Mouse (Mus musculus) embryonic facial prominence, embryonic 11.5 days (tissue): ENCODE results near the gene Cyth2. TPM values are rescaled to one million over a fixed set of nuclear protein-coding genes. Genes with fewer than 3 reads are reported as not detected.

Source experiments
- ATAC-seq: fragments of 200-750 bp; cut with Nextera tagmentation; replicated peaks from 2 replicates; pipeline ENCODE4 v1.8.0; 2017; ENCODE audit warnings: low read depth; ENCODE audit not compliant: insufficient number of reproducible peaks, low FRiP score, low TSS enrichment
- DNase-seq: peaks from one replicate; pipeline ENCODE4 v3.0.0-alpha.2; 2015; ENCODE audit warnings: low spot score
- H3K27ac ChIP-seq: fragments of 300-500 bp; sonication (generic); replicated peaks from 2 replicates; pipeline ENCODE4 v1.5.1; 2014; ENCODE audit warnings: mild to moderate bottlenecking, low read depth, low read length, control low read depth
- H3K27me3 ChIP-seq: fragments of 300-500 bp; sonication (generic); 2 replicates; pipeline ENCODE4 v1.6.1; 2014; ENCODE audit warnings: mild to moderate bottlenecking, low read length, moderate library complexity, mixed read lengths; ENCODE audit not compliant: control insufficient read depth, insufficient read depth
- H3K36me3 ChIP-seq: fragments of 300-500 bp; sonication (generic); replicated peaks from 2 replicates; pipeline ENCODE4 v1.6.1; 2014; ENCODE audit warnings: low read depth, mild to moderate bottlenecking, low read length, moderate library complexity, mixed read lengths; ENCODE audit not compliant: control insufficient read depth, insufficient read depth
- H3K4me1 ChIP-seq: fragments of 300-500 bp; sonication (generic); 2 replicates; pipeline ENCODE4 v1.6.1; 2014; ENCODE audit warnings: low read length, mixed read lengths; ENCODE audit not compliant: control insufficient read depth, insufficient read depth
- H3K4me2 ChIP-seq: fragments of 300-500 bp; sonication (generic); 2 replicates; pipeline ENCODE4 v1.6.1; 2014; ENCODE audit warnings: low read depth, mild to moderate bottlenecking, control low read depth, low read length, moderate library complexity
- H3K4me3 ChIP-seq: fragments of 300-500 bp; sonication (generic); 2 replicates; pipeline ENCODE4 v1.5.1; 2014; ENCODE audit warnings: low read depth, low read length, control low read depth
- H3K9ac ChIP-seq: fragments of 300-500 bp; sonication (generic); replicated peaks from 2 replicates; pipeline ENCODE4 v1.6.1; 2014; ENCODE audit warnings: mild to moderate bottlenecking, control low read depth, low read length
- H3K9me3 ChIP-seq: fragments of 300-500 bp; sonication (generic); replicated peaks from 2 replicates; pipeline ENCODE4 v1.6.1; 2016; ENCODE audit warnings: mild to moderate bottlenecking, low read length, inconsistent platforms, mixed read lengths; ENCODE audit not compliant: control insufficient read depth
- WGBS: fragments of 180-500 bp; shearing (Covaris S2); extraction: QIAGEN DNeasy Blood & Tissue Kit; methylation state at CpG from one replicate; pipeline ENCODE4 v1.1.7; 2014; 5-methylcytosine and 5-hydroxymethylcytosine counted together
- polyA plus RNA-seq: library from polyadenylated mRNA; unstranded; fragments of >200 nt; fragmentation: Nextera tagmentation; extraction: Ambion mirVana; gene quantifications from 2 replicates; pipeline ENCODE4 v1.2.1, GENCODE M21; 2014

Cyth2 gene
- polyA plus RNA-seq, 1 experiment from 2014 or later: 170 TPM

DNA sequence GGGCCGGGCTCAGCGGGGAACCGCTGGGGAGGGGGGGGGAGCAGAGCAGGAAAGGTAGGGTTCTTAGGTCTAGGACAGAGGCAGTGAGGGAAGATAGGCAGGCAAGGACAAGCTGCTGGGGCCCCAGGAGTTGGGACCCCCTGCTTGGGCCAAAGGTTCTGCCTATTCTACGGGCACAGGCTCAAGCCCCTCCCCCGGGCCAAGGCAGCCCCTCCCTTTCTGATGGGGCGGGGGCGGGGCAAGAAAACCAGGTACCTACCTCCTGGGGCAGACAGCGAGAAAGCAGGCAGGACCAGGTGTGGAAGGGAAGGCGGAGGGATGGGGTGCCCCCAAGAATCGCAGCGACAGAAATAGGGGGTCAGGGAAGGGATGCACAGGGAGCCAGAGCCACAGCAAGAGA, 5.9 kb downstream of the Cyth2 start:
- Histone ChIP-seq H3K36me3 (peaks cover 27% of the 10 kb centered on the region), H3K9ac (no peak overlapping the region), H3K9me3 (no peaks in the 10 kb centered on the region), H3K27me3 (no peaks in the 10 kb centered on the region), H3K4me3 (no peak overlapping the region), H3K27ac (no peak overlapping the region), H3K4me2 (no peak overlapping the region), H3K4me1 (peaks cover 2% of the 10 kb centered on the region; the same call in 1 of the 2 replicates)
- DNase-seq (no peak), ATAC-seq (no peak)
- WGBS: 53% methylated on average over 11 of the region's 11 CpGs

DNA sequence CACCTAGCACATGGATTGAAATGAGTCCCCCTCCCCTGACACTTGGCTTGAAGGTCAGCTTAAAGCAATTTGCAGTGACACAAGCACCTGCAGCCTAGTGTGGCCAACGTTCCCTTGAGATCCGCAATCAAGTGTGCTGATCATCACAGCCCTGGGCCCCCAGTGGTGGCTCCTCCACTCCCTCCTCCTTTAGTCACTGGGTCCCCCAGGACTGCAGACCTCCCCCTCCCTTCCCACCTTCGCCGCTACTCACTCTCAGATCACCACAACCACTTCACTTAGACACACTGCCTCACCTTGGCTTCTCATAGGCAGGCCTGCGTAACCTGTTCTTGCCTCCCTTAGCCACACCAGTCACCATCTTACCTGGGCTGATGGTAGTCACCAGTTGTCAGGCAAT, 8.4 kb downstream of the Cyth2 start:
- WGBS: 54% methylated on average over 5 of the region's 5 CpGs
- no peak overlapping the region for H3K9ac ChIP-seq
- DNase-seq: no peak
- no peak overlapping the region for H3K27ac ChIP-seq
- no peaks in the 10 kb centered on the region for H3K4me1 ChIP-seq
- no peaks in the 10 kb centered on the region for H3K27me3 ChIP-seq
- H3K36me3 ChIP-seq: peaks cover 22% of the 10 kb centered on the region
- ATAC-seq: no peak
- H3K4me3 ChIP-seq: no peak overlapping the region
- H3K9me3 ChIP-seq: no peaks in the 10 kb centered on the region
- no peak overlapping the region for H3K4me2 ChIP-seq

DNA sequence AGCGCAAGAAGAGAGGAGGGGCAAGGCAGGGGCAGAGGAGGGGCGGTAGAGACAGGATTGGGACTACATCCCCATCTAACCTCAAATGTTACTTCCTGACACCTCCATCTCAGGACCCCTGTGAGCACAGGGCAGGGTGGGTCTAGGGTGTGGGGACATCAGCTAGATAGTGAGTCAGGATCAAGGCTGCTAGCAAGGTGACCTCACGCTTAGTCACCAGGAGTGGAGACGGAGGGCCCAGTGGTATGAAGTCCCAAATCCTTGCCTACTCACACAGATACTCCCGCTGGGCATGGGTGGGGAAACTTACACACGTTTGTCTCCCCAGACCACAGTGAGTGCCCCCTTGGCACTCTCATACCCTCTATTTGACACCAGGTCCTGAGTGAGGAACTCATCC, 11.8 kb downstream of the Cyth2 start:
- H3K4me3 ChIP-seq: no peak overlapping the region
- WGBS: 88% methylated on average over 6 of the region's 6 CpGs
- peaks cover 3% of the 10 kb centered on the region for H3K27me3 ChIP-seq
- H3K9me3 ChIP-seq: no peaks in the 10 kb centered on the region
- H3K4me1 ChIP-seq: peaks cover 8% of the 10 kb centered on the region
- DNase-seq (no peak), ATAC-seq (no peak)
- H3K27ac ChIP-seq: no peak overlapping the region
- H3K9ac ChIP-seq: no peak overlapping the region
- peaks cover 3% of the 10 kb centered on the region; the same call in 1 of the 2 replicates for H3K36me3 ChIP-seq
- H3K4me2 ChIP-seq: no peak overlapping the region

DNA sequence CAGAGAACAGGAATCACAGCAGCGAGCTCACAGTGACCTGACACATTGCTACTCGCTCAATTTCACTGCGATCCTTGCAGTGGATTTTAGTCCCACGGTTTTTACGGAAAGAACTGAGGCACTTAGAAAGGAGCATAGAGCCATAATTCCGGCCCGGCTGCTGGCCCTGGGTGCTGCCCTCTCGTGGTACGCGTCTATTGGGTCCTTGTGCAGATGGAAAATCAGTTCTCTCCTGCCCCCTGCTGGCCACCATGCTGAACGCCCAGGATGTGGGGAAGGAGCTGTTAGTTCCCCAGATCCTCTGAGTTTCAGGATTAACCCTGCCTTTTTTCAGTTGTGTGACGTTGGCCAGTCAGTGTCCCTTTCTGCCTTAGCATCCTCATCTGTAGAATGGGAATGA, 13.0 kb downstream of the Cyth2 start:
- H3K9ac ChIP-seq: no peak overlapping the region
- H3K27me3 ChIP-seq: peaks cover 11% of the 10 kb centered on the region
- H3K4me2 ChIP-seq: peak overlapping the region; percentile 4; the same call in 1 of the 2 replicates
- no peaks in the 10 kb centered on the region for H3K9me3 ChIP-seq
- WGBS: 5% methylated on average over 12 of the region's 12 CpGs
- H3K4me1 ChIP-seq: peaks cover 12% of the 10 kb centered on the region
- ATAC-seq (no peak), DNase-seq (peak; percentile 94)
- H3K4me3 ChIP-seq: no peak overlapping the region
- no peak overlapping the region for H3K27ac ChIP-seq
- no peaks in the 10 kb centered on the region for H3K36me3 ChIP-seq

DNA sequence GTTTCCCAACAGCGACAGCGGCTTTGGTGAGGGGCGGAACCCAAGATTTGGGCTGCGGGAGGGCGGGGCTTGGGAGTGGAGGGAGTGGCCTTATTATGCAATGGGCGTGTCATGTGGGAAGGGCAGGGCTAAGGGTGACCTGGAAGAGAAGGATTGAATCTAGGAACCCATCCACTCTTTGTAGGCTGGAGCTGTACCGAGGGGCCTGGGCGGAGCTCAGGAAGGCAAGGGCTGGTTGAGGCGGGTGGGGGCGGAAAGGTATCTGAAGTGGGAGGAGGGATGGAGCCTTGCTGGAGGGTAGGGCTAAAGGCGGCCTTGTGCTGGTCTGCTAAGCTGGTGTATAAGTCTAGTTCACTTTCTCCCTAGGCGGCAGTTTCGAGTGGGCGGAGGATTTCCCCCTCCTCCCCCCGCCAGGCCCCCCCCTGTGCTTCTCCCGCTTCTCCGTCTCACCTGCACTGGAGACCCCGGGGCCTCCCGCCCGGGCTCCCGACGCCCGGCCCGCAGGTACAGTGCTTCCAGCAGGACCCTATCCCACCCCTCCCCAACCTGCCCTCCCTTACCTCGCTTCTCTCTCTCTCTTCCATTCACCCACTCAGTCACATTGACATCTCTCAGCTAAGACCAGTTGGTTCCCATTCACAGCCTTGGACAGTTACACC, 13.7 kb downstream of the Cyth2 start:
- H3K4me1 ChIP-seq: peaks cover 12% of the 10 kb centered on the region
- no peaks in the 10 kb centered on the region for H3K9me3 ChIP-seq
- DNase-seq (peak; percentile 53), ATAC-seq (no peak)
- H3K4me2 ChIP-seq: peak overlapping the region; percentile 4; the same call in 1 of the 2 replicates
- H3K27me3 ChIP-seq: peaks cover 11% of the 10 kb centered on the region
- no peak overlapping the region for H3K27ac ChIP-seq
- WGBS: 12% methylated on average over 23 of the region's 25 CpGs
- no peak overlapping the region; the same call in 1 of the 2 replicates for H3K9ac ChIP-seq
- no peak overlapping the region for H3K4me3 ChIP-seq
- H3K36me3 ChIP-seq: no peaks in the 10 kb centered on the region

DNA sequence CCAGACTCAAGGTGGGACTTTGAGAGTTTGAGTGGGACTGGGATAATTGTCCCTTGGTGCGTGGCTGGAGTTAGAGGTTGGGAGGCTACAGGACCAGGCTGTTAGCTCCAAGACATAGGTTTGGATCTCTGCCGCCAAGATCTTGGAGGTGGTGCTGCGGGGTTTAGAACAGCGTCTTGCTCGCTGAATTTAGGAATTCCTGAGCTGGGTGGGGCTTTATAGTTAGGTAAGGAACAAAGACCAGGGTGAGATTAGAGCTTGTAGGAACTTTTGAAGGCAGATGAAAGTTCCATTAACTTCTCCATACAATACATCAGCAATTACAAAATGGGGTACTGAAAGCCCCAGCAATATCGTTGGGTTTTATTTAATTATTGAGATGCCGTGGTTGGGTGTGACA, 14.4 kb downstream of the Cyth2 start:
- no peak overlapping the region for H3K9ac ChIP-seq
- DNase-seq: no peak
- WGBS: 35% methylated on average over 7 of the region's 7 CpGs
- H3K4me1 ChIP-seq: peaks cover 12% of the 10 kb centered on the region
- H3K4me3 ChIP-seq: no peak overlapping the region
- H3K4me2 ChIP-seq: no peak overlapping the region
- ATAC-seq: no peak
- H3K9me3 ChIP-seq: no peaks in the 10 kb centered on the region
- no peaks in the 10 kb centered on the region; the same call in 1 of the 2 replicates for H3K36me3 ChIP-seq
- H3K27me3 ChIP-seq: peaks cover 11% of the 10 kb centered on the region
- H3K27ac ChIP-seq: no peak overlapping the region

DNA sequence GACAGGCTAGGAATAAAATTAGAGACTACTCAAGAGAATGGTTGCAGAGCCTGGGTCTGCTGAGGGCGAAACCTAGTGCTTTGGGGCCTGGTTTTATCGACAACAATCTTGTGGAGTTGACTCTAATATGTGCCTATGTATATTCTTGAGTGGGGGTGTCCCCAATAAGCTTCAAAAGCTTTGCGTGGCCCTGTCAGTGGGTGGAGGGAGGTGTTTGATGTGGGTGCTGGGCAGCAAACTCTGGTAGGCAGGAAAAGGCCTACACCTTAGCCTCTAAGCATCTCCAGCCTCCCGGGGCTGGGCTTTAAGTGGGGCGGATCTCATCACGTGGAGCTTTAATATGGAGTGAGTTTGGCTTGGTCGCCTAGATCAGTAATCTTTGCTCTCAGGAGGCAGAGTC, 15.4 kb downstream of the Cyth2 start:
- DNase-seq: no peak
- no peaks in the 10 kb centered on the region; the same call in 1 of the 2 replicates for H3K36me3 ChIP-seq
- H3K9me3 ChIP-seq: no peaks in the 10 kb centered on the region
- no peak overlapping the region for H3K4me3 ChIP-seq
- no peak overlapping the region for H3K9ac ChIP-seq
- ATAC-seq: no peak
- 40% methylated on average over 7 of the region's 7 CpGs for WGBS
- peaks cover 12% of the 10 kb centered on the region for H3K4me1 ChIP-seq
- H3K27ac ChIP-seq: no peak overlapping the region
- H3K4me2 ChIP-seq: no peak overlapping the region
- peaks cover 11% of the 10 kb centered on the region for H3K27me3 ChIP-seq

DNA sequence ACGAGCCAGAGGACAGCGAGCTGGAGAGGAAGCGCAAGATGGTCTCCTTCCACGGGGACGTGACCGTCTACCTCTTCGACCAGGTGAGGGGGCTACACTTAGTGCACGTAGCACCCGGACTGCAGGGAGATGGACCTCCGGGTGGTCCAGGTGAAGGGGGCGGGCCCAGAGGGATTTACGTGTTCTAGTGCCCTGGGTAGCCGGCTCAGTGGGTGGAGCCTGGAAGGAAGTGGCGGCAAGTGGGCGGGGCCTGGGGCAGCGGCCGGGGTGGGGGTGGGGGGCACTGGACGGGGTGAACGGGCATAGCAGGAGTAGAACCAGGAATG, 15.9 kb downstream of the Cyth2 start:
- peak overlapping the region; percentile 42 for H3K4me3 ChIP-seq
- DNase-seq (no peak), ATAC-seq (no peak)
- WGBS: 2% methylated on average over 19 of the region's 19 CpGs
- no peak overlapping the region for H3K27ac ChIP-seq
- H3K27me3 ChIP-seq: peaks cover 11% of the 10 kb centered on the region
- no peaks in the 10 kb centered on the region for H3K9me3 ChIP-seq
- peak overlapping the region; percentile 90 for H3K4me2 ChIP-seq
- peak overlapping the region; percentile 57 for H3K9ac ChIP-seq
- no peaks in the 10 kb centered on the region; the same call in 1 of the 2 replicates for H3K36me3 ChIP-seq
- H3K4me1 ChIP-seq: peaks cover 12% of the 10 kb centered on the region
